Mouse (Mus musculus) heart, adult 8-10 months (tissue): Measurements from ENCODE around the gene Trim6. TPM values are rescaled to one million over a fixed set of nuclear protein-coding genes. Genes with fewer than 3 reads are reported as not detected.

Experiments used
- total RNA-seq, 4 experiments: library from RNA; stranded (reverse); gene quantifications; 2 replicates each; pipeline ENCODE4 v1.2.4; 2022

The Trim6 gene
- total RNA-seq, 4 experiments from 2014 or later = 0.14 to 0.34 (median 0.18) TPM

Other genes with a start within 250 kb of the Trim6 start
- gene Olfr635, start 247.6 kb upstream of the Trim6 start, total RNA-seq = under 1 TPM in 1 of 4 experiments, not detected in 3; 0.03 TPM
- gene Olfr638, start 220.0 kb upstream of the Trim6 start, total RNA-seq = not detected
- under 1 TPM in 2 of 4 experiments, not detected in 2; 0.06 TPM for gene Olfr639, start 201.5 kb upstream of the Trim6 start, total RNA-seq
- gene Olfr640, start 193.2 kb upstream of the Trim6 start, total RNA-seq = not detected
- gene Olfr641, start 183.3 kb upstream of the Trim6 start, total RNA-seq = not detected
- not detected for gene Olfr642, start 166.1 kb upstream of the Trim6 start, total RNA-seq
- not detected for gene 4930516K23Rik, start 157.3 kb upstream of the Trim6 start, total RNA-seq
- gene Olfr644, start 146.9 kb upstream of the Trim6 start, total RNA-seq = not detected
- gene Olfr645, start 133.3 kb upstream of the Trim6 start, total RNA-seq = not detected
- gene Olfr646, start 113.9 kb upstream of the Trim6 start, total RNA-seq = not detected
- gene Ubqln5, start 89.0 kb upstream of the Trim6 start, total RNA-seq = not detected
- gene Olfr643, start 81.4 kb upstream of the Trim6 start, total RNA-seq = not detected
- not detected for gene Ubqln3, start 75.5 kb upstream of the Trim6 start, total RNA-seq
- not detected for gene Ubqlnl, start 68.2 kb upstream of the Trim6 start, total RNA-seq
- gene Olfm5, start 54.0 kb upstream of the Trim6 start, total RNA-seq = not detected
- gene Olfr648, start 35.4 kb upstream of the Trim6 start, total RNA-seq = not detected
- gene Olfr649, start 22.8 kb upstream of the Trim6 start, total RNA-seq = not detected
- gene Trim34a, start 25.7 kb downstream of the Trim6 start, total RNA-seq = 1 to 10 TPM; 2.9 to 3.6 (median 3.4) TPM
- 1 to 10 TPM; 1.3 to 2.8 (median 1.6) TPM for gene Trim5, start 69.3 kb downstream of the Trim6 start, total RNA-seq
- gene Trim12a, start 96.7 kb downstream of the Trim6 start, total RNA-seq = 1 to 10 TPM; 4.7 to 9.6 (median 6.1) TPM
- gene Trim34b, start 110.7 kb downstream of the Trim6 start, total RNA-seq = under 1 TPM in 2 of 4 experiments, not detected in 2; 0.16 to 0.17 TPM
- 1 to 10 TPM; 3.6 to 5.8 (median 5.0) TPM for gene Trim12c, start 134.6 kb downstream of the Trim6 start, total RNA-seq
- under 1 TPM in 1 of 4 experiments, not detected in 3; 0.23 TPM for gene Trim30b, start 151.1 kb downstream of the Trim6 start, total RNA-seq
- under 1 TPM in 1 of 4 experiments, not detected in 3; 0.34 TPM for gene Trim30c, start 182.0 kb downstream of the Trim6 start, total RNA-seq
- 1 to 10 TPM; 3.4 to 4.2 (median 3.5) TPM for gene Trim30a, start 246.4 kb downstream of the Trim6 start, total RNA-seq